Comparison of ENCODE assay signal across 8 mouse cellular contexts in the genomic region with DNA sequence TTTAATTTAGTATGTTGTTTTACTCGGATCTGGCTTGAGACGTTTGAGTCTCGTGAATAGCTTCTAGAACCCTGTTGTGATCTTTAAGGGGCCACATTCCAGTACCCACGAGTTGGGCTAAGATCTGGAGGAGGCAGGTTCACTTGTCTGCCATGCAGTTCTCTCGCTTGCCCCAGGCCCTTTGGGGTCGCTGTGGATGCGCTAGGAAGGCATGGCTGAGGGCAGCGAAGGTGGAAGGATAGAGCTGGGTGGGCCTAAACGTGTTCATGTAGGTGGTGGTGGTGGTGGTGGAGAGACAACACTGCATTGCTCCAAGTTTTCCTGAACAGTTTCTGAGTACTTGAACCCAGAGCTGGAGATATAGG. TPM values are rescaled to one million over a fixed set of nuclear protein-coding genes. Genes with fewer than 3 reads are reported as not detected.
DNase-seq lines count a peak whose midpoint lies in the region; ATAC-seq and TF ChIP-seq lines count a peak whose summit lies in the region.

No protein-coding gene starts in this region.

- DNase-seq in layer of hippocampus, adult 2 months (ENCODE audit: low spot score in 2 of 2) = no peak
- no peak for DNase-seq in layer of hippocampus, adult 9-11 months
- DNase-seq in T-cell, adult 2 months (ENCODE audit: low spot score) = peak; percentile 80
- DNase-seq in embryo, embryonic 11 days = peak; percentile 86
- DNase-seq in liver = peak; percentile 17
- peak; percentile 71 for DNase-seq in neural tube, embryonic 10.5 days (ENCODE audit: extremely low spot score, low spot score)
- peak; percentile 33 for DNase-seq in urinary bladder, postnatal 25 days (ENCODE audit: low spot score)

- ATAC-seq in hematopoietic stem cell, adult 5-6 weeks (replicated peaks in 1 of 2; ENCODE audit: insufficient read depth in 1 of 2, low FRiP score in 2 of 2, low TSS enrichment in 1 of 2, low read depth in 1 of 2, poor library complexity in 2 of 2, severe bottlenecking in 2 of 2) = peak; percentile 46 to 61

- no peak overlapping the region for H3K27ac ChIP-seq in layer of hippocampus, adult 2 months

- peak overlapping the region; percentile 57 for H3K4me3 ChIP-seq in layer of hippocampus, adult 2 months

- TF ChIP-seq CTCF in layer of hippocampus, adult 2 months (conservative IDR thresholded peaks at IDR 0.05) = peak; percentile 61

RNA-seq across cellular contexts. Expression of a gene that starts 2.1 kb away (rescaled TPM):
- total RNA-seq in layer of hippocampus, adult 2 months (2021) = 10 to 100 TPM; 19.6 to 20.1 TPM
- total RNA-seq in hematopoietic stem cell, adult 5-6 weeks (2017) = 1.2 and 2.0 TPM in 2 replicates

Comparison
In these comparisons a context has a peak if more than half of its experiments do, and no peak if none do; other contexts are left out.
1. DNase-seq: peak in T-cell, adult 2 months (single experiment), embryo, embryonic 11 days (single experiment), liver (single experiment), neural tube, embryonic 10.5 days (single experiment) and urinary bladder, postnatal 25 days (single experiment); none in layer of hippocampus, adult 2 months (0 of 2) and layer of hippocampus, adult 9-11 months (single experiment).